Mouse (Mus musculus) ES-Bruce4 (cell line): ENCODE measurements around the gene Gm28778. TPM values are rescaled to one million over a fixed set of nuclear protein-coding genes. Genes with fewer than 3 reads are reported as not detected.
"Not testable (repeated sequence)": the region's sequence is repeated elsewhere in the genome, so short reads cannot be mapped to it uniquely, and the experiment has no call there.

ENCODE experiments used
- H3K27ac ChIP-seq: 2 replicates; pipeline ENCODE4 v1.5.1; 2012; ENCODE audit warnings: low read length, inconsistent platforms; ENCODE audit not compliant: insufficient read depth
- H3K27me3 ChIP-seq: 2 replicates; pipeline ENCODE4 v1.6.1; 2012; ENCODE audit warnings: mild to moderate bottlenecking, low read length, inconsistent platforms; ENCODE audit not compliant: control insufficient read depth, poor library complexity, insufficient read depth, severe bottlenecking
- H3K36me3 ChIP-seq: 2 replicates; pipeline ENCODE4 v1.6.1; 2012; ENCODE audit warnings: inconsistent platforms, mild to moderate bottlenecking, low read length, moderate library complexity; ENCODE audit not compliant: control insufficient read depth, poor library complexity, insufficient read depth, severe bottlenecking
- H3K4me1 ChIP-seq: one replicate; pipeline ENCODE4 v1.8.1; 2011; ENCODE audit warnings: low read length; ENCODE audit not compliant: control insufficient read depth, insufficient read depth
- H3K4me3 ChIP-seq: 2 replicates; pipeline ENCODE4 v1.5.1; 2011; ENCODE audit warnings: low read depth, mild to moderate bottlenecking, low read length
- H3K9ac ChIP-seq: 2 replicates; pipeline ENCODE4 v1.6.1; 2012; ENCODE audit warnings: low read depth, mild to moderate bottlenecking, inconsistent platforms; ENCODE audit not compliant: poor library complexity, severe bottlenecking
- H3K9me3 ChIP-seq: replicated peaks from 2 replicates; pipeline ENCODE4 v1.6.1; 2012; ENCODE audit warnings: mild to moderate bottlenecking, low read length, inconsistent platforms; ENCODE audit not compliant: control insufficient read depth, poor library complexity, insufficient read depth, severe bottlenecking
- CTCF ChIP-seq: IDR thresholded peaks from one replicate; pipeline ENCODE4 v1.8.1; 2011; ENCODE audit warnings: low read depth, low read length
- EP300 ChIP-seq: IDR thresholded peaks from 2 replicates; pipeline ENCODE4 v1.6.1; 2011; ENCODE audit warnings: low read depth, low read length; ENCODE audit not compliant: insufficient read depth
- POLR2A ChIP-seq: IDR thresholded peaks from one replicate; pipeline ENCODE4 v1.8.1; 2011; ENCODE audit warnings: low read length; ENCODE audit not compliant: insufficient read depth
- polyA plus RNA-seq: library from polyadenylated mRNA; stranded (reverse); fragments of >200 nt; gene quantifications from 2 replicates; pipeline ENCODE4 v1.2.4, GENCODE M21; 2011; ENCODE audit warnings: low read depth; ENCODE audit not compliant: missing spikeins, insufficient read depth, insufficient read length

Gm28778 gene
- polyA plus RNA-seq, 1 experiment: not detected

GRCm38 (mm10) chr1:53335465-53335864, 38.6 kb downstream of the Gm28778 start:
- no peak overlapping the region for H3K9ac ChIP-seq
- peaks cover 5% of the 10 kb centered on the region; the same call in 1 of the 2 replicates for H3K9me3 ChIP-seq
- no peaks in the 10 kb centered on the region for H3K4me1 ChIP-seq
- H3K27me3 ChIP-seq: no peaks in the 10 kb centered on the region
- H3K27ac ChIP-seq: no peak overlapping the region
- no peak for TF ChIP-seq CTCF
- no peak for TF ChIP-seq POLR2A
- no peak for TF ChIP-seq EP300
- no peaks in the 10 kb centered on the region for H3K36me3 ChIP-seq
- H3K4me3 ChIP-seq: no peak overlapping the region

- H3K9me3 ChIP-seq, H3K4me1 ChIP-seq, H3K4me3 ChIP-seq, H3K27me3 ChIP-seq, H3K9ac ChIP-seq, H3K27ac ChIP-seq, H3K36me3 ChIP-seq: not testable (repeated sequence)
Observed at GRCm38 (mm10) chr1:53337403-53337802, 40.5 kb downstream of the Gm28778 start.

- no peak overlapping the region for H3K9ac ChIP-seq
- H3K36me3 ChIP-seq: peaks cover 6% of the 10 kb centered on the region
- no peaks in the 10 kb centered on the region for H3K27me3 ChIP-seq
- no peaks in the 10 kb centered on the region for H3K4me1 ChIP-seq
- H3K9me3 ChIP-seq: no peaks in the 10 kb centered on the region
- no peak overlapping the region for H3K4me3 ChIP-seq
- TF ChIP-seq EP300: no peak
- H3K27ac ChIP-seq: no peak overlapping the region
Observed at GRCm38 (mm10) chr1:53341071-53341470, 44.2 kb downstream of the Gm28778 start.

- Histone ChIP-seq H3K9me3 (no peaks in the 10 kb centered on the region), H3K27ac (no peak within 1 kb of the TSS), H3K4me3 (peak within 1 kb of the TSS; percentile 77), H3K27me3 (no peaks in the 10 kb centered on the region), H3K9ac (peak within 1 kb of the TSS; percentile 84), H3K36me3 (peaks cover 10% of the 10 kb centered on the region), H3K4me1 (peaks cover 1% of the 10 kb centered on the region)
- TF ChIP-seq CTCF: peak; percentile 3
- no peak for TF ChIP-seq EP300
- TF ChIP-seq POLR2A: peak; percentile 73
Observed at GRCm38 (mm10) chr1:53352327-53353261, 55.7 kb downstream of the Gm28778 start, which contains the start of the genes Asdurf, Gm28551 and Asnsd1. Gene Asdurf, minus strand, starts transcription at chr1:53352619. Gene Gm28551, minus strand, starts transcription at chr1:53352667. Gene Asnsd1, minus strand, starts transcription at chr1:53352752.

- Histone ChIP-seq H3K36me3 (no peaks in the 10 kb centered on the region), H3K4me1 (no peaks in the 10 kb centered on the region), H3K9ac (no peak overlapping the region), H3K4me3 (no peak overlapping the region), H3K9me3 (no peaks in the 10 kb centered on the region), H3K27ac (no peak overlapping the region), H3K27me3 (no peaks in the 10 kb centered on the region)
- TF ChIP-seq EP300 (no peak), CTCF (no peak), POLR2A (no peak)
Observed at GRCm38 (mm10) chr1:53358988-53359387, 62.1 kb downstream of the Gm28778 start.

Other genes with a start within 250 kb of the Gm28778 start
- not detected in 2 replicates for gene Mstn, start 235.5 kb upstream of the Gm28778 start, polyA plus RNA-seq
- gene 1700019A02Rik, start 109.5 kb upstream of the Gm28778 start, polyA plus RNA-seq: 4.0 and 4.8 TPM in 2 replicates
- 26.7 and 27.9 TPM in 2 replicates for gene Pms1, start 93 bp upstream of the Gm28778 start, polyA plus RNA-seq
- 21.6 and 27.7 TPM in 2 replicates for gene Ormdl1, start within 50 bp of the Gm28778 start, polyA plus RNA-seq
- 24.5 and 26.1 TPM in 2 replicates for gene Osgepl1, start 16.5 kb downstream of the Gm28778 start, polyA plus RNA-seq
- 38.6 and 48.5 TPM in 2 replicates for gene Asdurf, start 55.5 kb downstream of the Gm28778 start, polyA plus RNA-seq
- gene Gm28551, start 55.6 kb downstream of the Gm28778 start, polyA plus RNA-seq: not detected in 2 replicates
- gene Asnsd1, start 55.6 kb downstream of the Gm28778 start, polyA plus RNA-seq: 86.8 and 95.0 TPM in 2 replicates